Mouse (Mus musculus) monocyte, adult 5-6 weeks (primary cell): ENCODE data around the gene Olfr1065. TPM values are rescaled to one million over a fixed set of nuclear protein-coding genes. Genes with fewer than 3 reads are reported as not detected.
"Not testable (repeated sequence)": the region's sequence is repeated elsewhere in the genome, so short reads cannot be mapped to it uniquely, and the experiment has no call there.

Experiments used
- ATAC-seq: fragments of 153-309, 156-312 bp; replicated peaks from 2 replicates; pipeline ENCODE4 v1.8.0; 2017; ENCODE audit warnings: mild to moderate bottlenecking; ENCODE audit not compliant: low TSS enrichment, insufficient number of reproducible peaks, severe bottlenecking, poor library complexity, low FRiP score
- total RNA-seq: library from RNA; stranded (forward); fragments of 200-1000, 200-491, 200-594 nt; gene quantifications from 3 replicates; pipeline ENCODE4 v1.2.3, GENCODE M21; 2017

Olfr1065 gene
- total RNA-seq, result not detected in 3 replicates

- not testable (repeated sequence) for ATAC-seq
Measured at GRCm38 (mm10) chr2:86450491-86450890, at the start of gene Olfr1065. TSS of gene Olfr1065 (minus strand) at chr2:86450591.

- no peak for ATAC-seq
Measured at GRCm38 (mm10) chr2:86487286-86487685, 36.9 kb upstream of the Olfr1065 start, which contains the start of gene Olfr228. TSS of gene Olfr228 (minus strand) at chr2:86487386.

GRCm38 (mm10) chr2:86464442-86465109, 14.2 kb upstream of the Olfr1065 start:
- ATAC-seq, result no peak

GRCm38 (mm10) chr2:86460434-86460833, 10.0 kb upstream of the Olfr1065 start:
- ATAC-seq, result no peak

- no peak for ATAC-seq
Measured at GRCm38 (mm10) chr2:86456169-86456568, 5.8 kb upstream of the Olfr1065 start, which contains the start of gene Olfr1066. TSS of gene Olfr1066 (minus strand) at chr2:86456269.

- ATAC-seq, result not testable (repeated sequence)
Measured at GRCm38 (mm10) chr2:86442101-86442500, 8.3 kb downstream of the Olfr1065 start.

- not testable (repeated sequence) for ATAC-seq
Measured at GRCm38 (mm10) chr2:86428511-86428910, 21.9 kb downstream of the Olfr1065 start.

- ATAC-seq, result not testable (repeated sequence)
Measured at GRCm38 (mm10) chr2:86426649-86427048, 23.7 kb downstream of the Olfr1065 start, which contains the start of gene Olfr1062. TSS of gene Olfr1062 (minus strand) at chr2:86426749.

GRCm38 (mm10) chr2:86413950-86414349, 36.4 kb downstream of the Olfr1065 start, which contains the start of gene Olfr1061:
TSS of gene Olfr1061 (minus strand) at chr2:86414050.
- no peak for ATAC-seq

- ATAC-seq, result no peak
Measured at GRCm38 (mm10) chr2:86395114-86395513, 55.3 kb downstream of the Olfr1065 start.

Other genes starting within 250 kb of the Olfr1065 start
- not detected in 3 replicates for gene Olfr1045, start 247.6 kb downstream of the Olfr1065 start, total RNA-seq
- not detected in 3 replicates for gene Olfr1046, start 231.3 kb downstream of the Olfr1065 start, total RNA-seq
- gene Olfr1047, start 219.2 kb downstream of the Olfr1065 start, total RNA-seq, result not detected in 3 replicates
- gene Olfr1048, start 210.3 kb downstream of the Olfr1065 start, total RNA-seq, result not detected in 3 replicates
- not detected in 3 replicates for gene Olfr1049, start 192.3 kb downstream of the Olfr1065 start, total RNA-seq
- gene Olfr1051, start 171.5 kb downstream of the Olfr1065 start, total RNA-seq, result not detected in 3 replicates
- gene Olfr1052, start 158.1 kb downstream of the Olfr1065 start, total RNA-seq, result not detected in 3 replicates
- gene Olfr1053, start 135.3 kb downstream of the Olfr1065 start, total RNA-seq, result not detected in 3 replicates
- gene Olfr1054, start 115.2 kb downstream of the Olfr1065 start, total RNA-seq, result not detected in 3 replicates
- not detected in 3 replicates for gene Olfr1055, start 100.3 kb downstream of the Olfr1065 start, total RNA-seq
- 0.64 TPM in 1 of 3 replicates, not detected in the others for gene Olfr1056, start 88.1 kb downstream of the Olfr1065 start, total RNA-seq
- not detected in 3 replicates for gene Olfr1057, start 72.2 kb downstream of the Olfr1065 start, total RNA-seq
- not detected in 3 replicates for gene Olfr1058, start 62.0 kb downstream of the Olfr1065 start, total RNA-seq
- not detected in 3 replicates for gene Olfr1061, start 36.5 kb downstream of the Olfr1065 start, total RNA-seq
- gene Olfr1062, start 23.8 kb downstream of the Olfr1065 start, total RNA-seq, result not detected in 3 replicates
- gene Olfr1066, start 5.7 kb upstream of the Olfr1065 start, total RNA-seq, result not detected in 3 replicates
- not detected in 3 replicates for gene Olfr228, start 36.8 kb upstream of the Olfr1065 start, total RNA-seq
- gene Olfr1076, start 57.9 kb upstream of the Olfr1065 start, total RNA-seq, result not detected in 3 replicates
- not detected in 3 replicates for gene Olfr1079, start 91.9 kb upstream of the Olfr1065 start, total RNA-seq
- gene Olfr1080, start 107.6 kb upstream of the Olfr1065 start, total RNA-seq, result not detected in 3 replicates
- gene Olfr1082, start 148.4 kb upstream of the Olfr1065 start, total RNA-seq, result not detected in 3 replicates
- gene Olfr1084, start 189.1 kb upstream of the Olfr1065 start, total RNA-seq, result not detected in 3 replicates
- not detected in 3 replicates for gene Olfr1085, start 211.4 kb upstream of the Olfr1065 start, total RNA-seq
- not detected in 3 replicates for gene Olfr1086, start 229.5 kb upstream of the Olfr1065 start, total RNA-seq
- gene Olfr1087, start 247.8 kb upstream of the Olfr1065 start, total RNA-seq, result not detected in 3 replicates